Mouse (Mus musculus) hindlimb bud, embryonic 11.5 days (tissue): ENCODE results near the gene Slc15a4.

Experiments used
- DNase-seq: peaks from one replicate; pipeline ENCODE4 v3.0.0-alpha.2; 2012; ENCODE audit warnings: low read depth, low spot score; ENCODE audit errors: extremely low spot score

Gene Slc15a4

GRCm38 (mm10) chr5:127546585-127546991 lies 86.1 kb downstream of the Slc15a4 start:
- DNase-seq = no peak
